Mouse (Mus musculus) heart, adult 11 months (tissue): ENCODE results near the gene Cdh9.
A peak's percentile ranks its signal among the peaks of the same experiment; 100 is the strongest.

ENCODE experiments used
- DNase-seq: peaks from one replicate; pipeline ENCODE4 v3.0.0; 2022

Gene Cdh9

GRCm38 (mm10) chr15:16728470-16729011 lies at the start of gene Cdh9:
Gene Cdh9 (plus strand): TSS chr15:16728756.
- DNase-seq: peak; percentile 75

- no peak for DNase-seq
Measured at GRCm38 (mm10) chr15:16679096-16679495, 49.5 kb upstream of the Cdh9 start.

GRCm38 (mm10) chr15:16699821-16700220 lies 28.7 kb upstream of the Cdh9 start:
- no peak for DNase-seq

GRCm38 (mm10) chr15:16702340-16702739 lies 26.2 kb upstream of the Cdh9 start:
- DNase-seq: no peak

- no peak for DNase-seq
Measured at GRCm38 (mm10) chr15:16739088-16739487, 10.5 kb downstream of the Cdh9 start.

- no peak for DNase-seq
Measured at GRCm38 (mm10) chr15:16746672-16747071, 18.1 kb downstream of the Cdh9 start.

GRCm38 (mm10) chr15:16763252-16763651 lies 34.7 kb downstream of the Cdh9 start:
- peak; percentile 74 for DNase-seq

- DNase-seq: no peak
Measured at GRCm38 (mm10) chr15:16784575-16784974, 56.0 kb downstream of the Cdh9 start.

GRCm38 (mm10) chr15:16792857-16793256 lies 64.3 kb downstream of the Cdh9 start:
- no peak for DNase-seq

- DNase-seq: no peak
Measured at GRCm38 (mm10) chr15:16801302-16801701, 72.7 kb downstream of the Cdh9 start.

GRCm38 (mm10) chr15:16810787-16811186 lies 82.2 kb downstream of the Cdh9 start:
- no peak for DNase-seq

- DNase-seq: no peak
Measured at GRCm38 (mm10) chr15:16814035-16814434, 85.5 kb downstream of the Cdh9 start.

GRCm38 (mm10) chr15:16834761-16835160 lies 106.2 kb downstream of the Cdh9 start:
- DNase-seq: no peak

- no peak for DNase-seq
Measured at GRCm38 (mm10) chr15:16882542-16882941, 154.0 kb downstream of the Cdh9 start.

GRCm38 (mm10) chr15:16896674-16897073 lies 168.1 kb downstream of the Cdh9 start:
- DNase-seq: no peak
